Mouse (Mus musculus) lung, postnatal 25 days (tissue): ENCODE measurements at regions not wholly inside any gene's neighbourhood (a gene's known extent, or its start where the extent isn't known, plus 50 kb on each side); places are given as distances from the start of the nearest gene placed in this dataset.
"Not testable (repeated sequence)": the region's sequence is repeated elsewhere in the genome, so short reads cannot be mapped to it uniquely, and the experiment has no call there.

Source experiments
- DNase-seq: peaks from one replicate; pipeline ENCODE4 v3.0.0; 2022; ENCODE audit warnings: low spot score

- no peak for DNase-seq
These were observed 93.3 kb upstream of the Zfp706 start for GRCm38 (mm10) chr15:37100767-37101288.

DNA sequence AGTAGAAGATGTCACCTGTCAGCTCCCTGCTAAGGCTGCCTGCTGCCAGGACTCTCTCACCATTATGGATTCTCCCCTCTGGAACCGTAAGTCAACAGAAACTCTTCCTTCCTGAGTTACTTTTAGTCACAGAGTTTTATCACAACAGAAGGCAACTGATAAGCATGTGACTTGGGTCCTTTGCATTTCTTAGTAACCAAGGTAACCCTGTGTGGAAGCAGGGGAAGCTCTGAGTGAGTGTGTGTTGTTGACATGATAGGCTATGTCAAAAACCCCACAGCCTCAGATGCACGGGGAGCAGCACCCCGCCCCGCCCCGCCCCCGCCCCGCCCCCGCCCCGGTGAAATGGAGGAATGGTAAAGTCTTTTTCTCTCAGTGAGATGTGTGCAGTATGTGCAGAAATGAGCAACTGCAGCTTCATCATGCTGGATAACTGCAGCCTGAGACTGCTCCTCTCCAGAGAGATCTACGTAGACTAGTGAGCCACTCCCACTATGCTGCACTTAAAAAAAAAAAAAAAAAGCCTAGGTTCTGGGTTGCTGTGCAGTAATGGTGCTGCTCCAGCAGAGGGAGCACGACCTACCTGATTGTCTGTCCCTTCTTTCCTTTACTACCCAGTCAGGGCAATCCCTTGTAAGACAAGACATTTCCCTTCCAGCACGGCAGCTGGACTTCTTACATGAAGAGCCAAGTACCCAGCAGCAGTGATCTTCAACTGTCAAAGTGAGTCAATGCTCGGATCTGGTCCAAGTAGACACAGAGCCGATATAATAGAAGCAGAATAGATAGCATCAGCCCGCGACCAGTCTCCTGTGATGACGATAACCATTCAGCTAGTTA lies 92.6 kb upstream of the Zfp706 start:
- DNase-seq, result peak; percentile 43

DNA sequence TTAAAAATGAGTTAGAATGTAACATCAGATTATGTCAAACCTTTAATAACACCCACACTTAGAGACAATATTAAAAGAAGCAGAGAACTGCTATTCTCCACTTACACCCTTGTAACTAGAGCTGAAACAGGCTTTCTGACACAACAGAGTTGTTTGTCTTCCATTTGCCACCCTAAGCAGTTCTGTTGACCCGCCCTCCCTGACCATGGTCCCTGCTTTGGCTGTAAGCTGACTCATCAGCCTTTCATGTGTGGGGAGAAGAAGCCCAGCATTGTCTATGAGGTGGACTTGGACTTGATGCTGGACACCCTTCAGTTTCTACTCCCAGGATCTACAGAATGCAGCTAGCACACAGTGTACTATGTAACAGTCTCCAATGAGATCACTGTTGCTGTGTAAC lies 91.6 kb upstream of the Zfp706 start:
- no peak for DNase-seq

- DNase-seq, result no peak
These were observed 89.9 kb upstream of the Zfp706 start for GRCm38 (mm10) chr15:37097426-37097825.

DNA sequence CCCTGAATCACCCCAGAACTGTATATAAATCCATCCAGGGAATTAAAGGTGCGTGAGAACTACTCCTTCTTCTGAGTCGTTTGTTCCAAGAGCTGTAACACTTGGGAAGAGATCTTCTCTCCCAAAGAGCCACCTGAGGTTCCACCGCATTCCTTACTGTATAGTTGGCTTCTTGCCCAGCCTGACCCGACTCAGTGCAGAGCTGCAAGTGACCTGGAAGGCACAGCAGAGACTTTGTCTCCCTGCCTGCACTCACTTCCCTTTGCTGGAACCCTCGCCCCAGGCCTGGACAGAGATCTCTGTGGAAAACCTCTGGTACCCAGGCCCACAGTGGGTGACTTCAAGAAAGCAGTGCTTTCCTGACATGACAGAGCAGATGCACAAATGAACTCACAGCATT lies 83.6 kb upstream of the Zfp706 start:
- not testable (repeated sequence) for DNase-seq

DNA sequence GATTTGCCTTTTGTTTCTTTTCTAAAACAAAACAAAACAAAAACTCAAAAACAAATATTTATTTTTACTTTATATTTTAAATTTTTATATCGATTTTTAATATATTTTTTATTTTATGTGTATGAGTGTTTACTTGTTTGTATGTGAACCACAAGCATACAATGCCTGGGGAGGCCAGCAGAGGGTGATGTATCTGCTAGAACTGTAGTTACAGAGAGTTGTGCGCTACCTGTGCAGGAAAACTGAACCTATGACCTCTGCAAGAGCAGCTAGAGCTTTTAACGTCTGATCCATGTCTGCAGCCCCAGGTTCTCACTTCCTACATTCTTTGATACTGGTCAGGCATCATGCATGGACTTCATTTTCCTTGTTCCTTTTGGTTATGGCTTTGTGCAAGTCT lies 76.2 kb upstream of the Zfp706 start:
- DNase-seq, result no peak

DNA sequence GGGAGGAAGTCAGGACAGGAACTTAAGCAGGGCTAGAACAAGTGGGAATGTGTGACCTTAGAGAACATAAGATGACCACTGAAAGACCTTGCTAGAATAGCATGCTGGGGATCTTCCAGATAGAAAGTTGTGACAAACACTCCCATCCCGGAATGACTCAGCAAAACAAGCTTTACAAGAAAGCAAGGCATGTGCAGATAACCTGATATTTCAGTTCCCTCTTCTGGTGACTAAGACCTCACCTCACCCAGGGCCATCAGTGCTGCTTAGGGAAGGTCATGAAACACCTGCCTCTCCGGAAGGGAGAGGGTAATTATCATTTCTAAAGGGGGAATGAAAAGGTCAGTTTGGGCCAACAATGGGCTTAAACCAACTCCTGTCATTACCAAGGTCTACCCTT lies 74.3 kb upstream of the Zfp706 start:
- no peak for DNase-seq

DNA sequence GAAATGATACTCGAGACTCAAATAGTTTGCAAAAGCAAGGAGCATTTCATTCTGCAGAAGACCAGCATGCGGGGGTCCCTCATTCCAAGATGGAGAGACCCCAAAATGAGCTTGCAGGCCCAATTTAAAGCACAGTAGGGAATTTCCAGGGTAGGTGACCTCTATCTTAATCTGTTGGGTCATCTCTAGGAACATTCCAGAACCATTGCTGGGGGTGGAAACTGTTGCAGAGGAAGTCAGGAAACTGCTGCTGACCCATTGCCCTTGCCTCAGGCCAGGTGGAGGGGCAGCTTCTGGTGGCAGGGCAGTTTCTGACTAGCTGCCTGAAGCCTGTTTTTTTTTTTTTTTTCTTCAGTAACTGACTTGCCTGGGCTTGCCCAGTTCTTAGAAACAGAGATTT lies 73.4 kb upstream of the Zfp706 start:
- DNase-seq, result no peak

DNA sequence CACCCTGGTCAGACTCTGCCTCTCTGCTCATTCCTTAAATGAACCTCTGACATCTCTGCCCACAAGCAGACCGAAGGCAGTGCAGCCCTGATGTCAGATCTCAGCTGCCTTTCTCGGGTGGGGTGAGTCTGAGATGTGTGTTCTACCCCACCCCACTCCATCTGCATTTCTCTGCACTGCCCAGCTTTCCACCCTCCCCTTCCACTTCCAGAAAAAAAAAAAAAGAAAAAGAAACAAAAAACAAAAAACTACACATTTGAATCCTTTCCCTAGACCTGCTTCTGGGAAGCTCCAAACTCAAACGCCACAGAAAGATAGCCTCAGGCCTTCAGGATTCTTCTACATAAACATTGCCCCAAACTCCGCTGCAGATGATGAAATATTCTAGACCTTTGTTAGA lies 72.8 kb upstream of the Zfp706 start:
- DNase-seq, result no peak

DNA sequence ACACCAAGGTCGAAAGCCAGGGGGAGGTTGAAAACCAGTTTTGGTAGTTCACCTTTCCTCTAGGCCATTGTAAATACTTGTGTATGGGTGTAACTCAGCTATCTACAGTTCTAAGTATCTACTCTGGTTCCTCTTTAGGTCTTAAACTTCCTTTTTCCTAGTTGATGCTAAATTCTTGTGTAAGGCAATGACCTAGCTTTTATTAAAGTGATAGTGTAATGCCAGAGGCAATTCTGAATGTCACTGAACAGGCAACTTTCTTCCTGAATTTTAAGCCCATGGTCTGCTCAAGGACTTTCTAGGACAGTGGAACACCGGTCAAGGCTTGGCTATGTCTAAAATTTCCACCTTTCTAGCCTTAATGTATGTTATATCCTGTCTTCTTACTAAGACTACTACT lies 66.6 kb upstream of the Zfp706 start:
- not testable (repeated sequence) for DNase-seq

GRCm38 (mm10) chr15:37072202-37072862 lies 64.8 kb upstream of the Zfp706 start:
- DNase-seq, result no peak

GRCm38 (mm10) chr15:37070188-37070587 lies 62.6 kb upstream of the Zfp706 start:
- DNase-seq, result no peak

DNA sequence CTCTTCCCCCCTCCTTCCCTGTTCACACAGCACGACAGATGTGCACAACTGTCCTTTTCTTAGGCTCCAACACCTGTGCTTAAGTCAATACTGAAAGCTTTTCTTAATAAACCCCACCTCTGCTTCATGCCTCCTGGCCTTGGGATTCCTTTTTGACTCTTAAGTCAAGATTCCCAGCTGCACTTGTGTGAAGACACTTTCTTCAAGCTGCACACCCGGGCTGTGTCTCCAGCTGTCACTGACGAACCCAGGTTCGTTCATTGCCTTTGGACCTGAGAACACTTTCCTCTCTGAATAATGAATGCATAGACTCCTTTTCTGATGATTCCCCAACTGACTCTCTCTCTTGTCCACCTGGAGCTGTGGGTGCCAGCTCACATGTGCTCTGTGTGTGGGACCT lies 59.8 kb upstream of the Zfp706 start:
- DNase-seq, result no peak

DNA sequence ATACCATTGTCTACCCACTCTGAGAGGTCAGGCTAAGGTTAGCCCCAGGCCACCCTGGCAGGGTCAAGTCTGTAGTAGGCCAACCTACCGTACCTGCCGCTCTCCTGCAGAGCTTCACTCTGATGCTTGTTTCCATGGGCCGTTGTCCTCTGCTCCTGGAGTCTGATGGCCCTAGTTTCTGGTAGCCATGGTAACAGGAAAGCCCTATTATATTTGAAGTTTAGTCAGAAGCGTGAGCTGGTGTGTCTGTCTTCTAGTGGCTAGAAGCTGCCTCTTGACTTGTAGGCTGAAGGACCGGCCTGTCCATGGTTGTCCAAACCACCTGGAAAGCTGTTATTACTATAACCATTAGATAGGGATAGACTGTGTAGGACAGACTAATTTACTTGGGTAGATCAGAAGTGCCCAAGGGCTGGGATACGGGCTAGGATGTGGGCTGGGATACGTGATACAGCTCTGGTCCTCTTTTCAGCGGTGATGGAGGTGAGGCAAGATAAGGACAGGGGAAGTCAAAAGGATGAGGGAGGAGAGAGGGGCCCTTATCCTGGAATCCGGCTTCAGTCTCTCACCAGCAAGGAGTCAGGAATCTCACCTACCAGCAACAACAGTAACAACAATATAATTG lies 58.5 kb upstream of the Zfp706 start:
- no peak for DNase-seq

GRCm38 (mm10) chr15:37065408-37065807 lies 57.8 kb upstream of the Zfp706 start:
- DNase-seq, result no peak

DNA sequence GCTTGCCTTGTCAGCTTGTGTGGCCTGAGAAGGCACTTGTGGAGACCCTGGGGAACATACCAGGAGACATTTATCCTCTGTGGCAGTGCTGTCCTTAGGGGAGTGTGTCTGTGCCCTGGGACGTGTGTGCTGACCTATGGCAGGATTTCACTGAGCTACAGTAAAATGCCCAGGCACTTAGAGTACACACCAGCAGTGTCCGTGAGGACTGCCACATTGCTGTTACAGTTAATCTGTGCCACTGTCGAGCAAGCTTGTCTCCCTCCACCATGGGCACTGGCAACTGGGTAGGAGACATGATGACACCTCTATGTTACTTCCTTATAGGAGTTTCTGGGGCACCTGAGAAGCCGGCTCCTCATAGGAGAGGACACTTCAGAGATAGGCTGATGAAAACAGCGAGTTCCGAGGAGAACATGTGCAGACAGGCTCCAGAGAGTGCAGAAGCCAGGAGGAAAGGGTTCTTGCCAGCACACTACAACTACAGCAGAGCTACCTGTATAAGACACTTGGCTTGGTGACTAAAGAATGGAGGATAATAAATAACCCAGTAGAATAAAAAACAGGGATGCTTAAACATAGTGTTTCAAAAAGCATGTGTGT lies 56.3 kb upstream of the Zfp706 start:
- no peak for DNase-seq

GRCm38 (mm10) chr15:37062585-37062984 lies 55.0 kb upstream of the Zfp706 start:
- no peak for DNase-seq

DNA sequence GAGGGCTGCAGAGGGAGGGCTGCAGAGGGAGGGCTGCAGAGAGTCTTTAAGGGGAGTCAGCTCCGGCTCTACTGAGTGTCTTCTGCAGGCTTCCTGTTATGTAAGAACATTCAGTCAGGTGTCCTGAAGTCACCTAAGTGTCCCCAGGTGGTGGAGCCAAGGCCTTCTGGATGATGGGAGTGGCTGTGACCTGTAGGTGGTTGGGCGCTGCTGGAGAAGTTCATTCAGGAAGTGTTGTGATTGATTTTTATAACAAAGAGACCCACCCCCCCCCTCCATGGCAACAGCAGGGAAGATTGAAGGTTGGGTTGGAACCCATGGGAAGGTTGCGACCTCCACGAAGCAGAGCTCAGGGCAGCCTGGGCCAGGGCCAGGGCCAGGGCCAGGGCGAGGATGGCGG lies 53.9 kb upstream of the Zfp706 start:
- no peak for DNase-seq

DNA sequence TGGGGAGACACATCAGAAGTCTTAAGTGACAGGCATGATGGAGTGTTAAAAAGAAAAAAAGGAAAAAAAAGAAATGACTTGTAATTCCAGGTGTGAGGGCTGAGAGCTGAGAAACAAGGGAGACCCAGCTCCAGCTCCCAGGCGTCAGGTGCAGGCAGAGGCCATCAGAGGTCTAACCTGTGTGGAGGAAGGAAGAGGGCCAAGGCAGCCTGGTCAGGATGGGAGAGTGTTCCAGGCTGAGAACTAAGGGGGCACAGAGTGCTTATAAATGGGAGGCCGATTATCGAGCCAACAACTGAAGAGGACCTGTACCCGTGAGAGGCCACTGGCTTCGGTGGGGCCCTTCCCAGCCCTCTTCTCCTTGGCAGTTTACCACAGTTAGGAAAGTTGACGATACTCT lies 53.3 kb upstream of the Zfp706 start:
- DNase-seq, result no peak
